Mouse (Mus musculus) liver, embryonic 14.5 days (tissue): ENCODE data around the gene Perp. TPM values are rescaled to one million over a fixed set of nuclear protein-coding genes. Genes with fewer than 3 reads are reported as not detected.

Source experiments
- ATAC-seq: fragments of 200-750 bp; cut with Nextera tagmentation; 2 replicates; pipeline ENCODE4 v1.8.0; 2017; ENCODE audit warnings: moderate number of reproducible peaks, mild to moderate bottlenecking, moderate library complexity; ENCODE audit not compliant: insufficient read depth
- DNase-seq, 3 experiments: peaks; one replicate each; pipeline ENCODE4 v3.0.0-alpha.2; 2012 to 2013; ENCODE audit warnings: low read depth in 3 of 3, low spot score in 3 of 3
- H3K27ac ChIP-seq: fragments of 300-500 bp; sonication (generic); 2 replicates; pipeline ENCODE4 v1.5.1; 2014; ENCODE audit warnings: moderate library complexity, mild to moderate bottlenecking, control low read depth, inconsistent platforms
- H3K27me3 ChIP-seq: fragments of 300-500 bp; sonication (generic); 2 replicates; pipeline ENCODE4 v1.6.1; 2014; ENCODE audit warnings: mild to moderate bottlenecking, low read length, moderate library complexity; ENCODE audit not compliant: control insufficient read depth, insufficient read depth
- H3K36me3 ChIP-seq: fragments of 300-500 bp; sonication (generic); replicated peaks from 2 replicates; pipeline ENCODE4 v1.6.1; 2014; ENCODE audit warnings: low read depth; ENCODE audit not compliant: control insufficient read depth, insufficient read depth
- H3K4me1 ChIP-seq, 2 experiments: fragments of 200-500 bp in 1 of 2; fragments of 300-500 bp in 1 of 2; sonication (generic) in 1 of 2; replicated peaks; 2 replicates each; pipeline ENCODE4 v1.6.1; 2012 to 2014; ENCODE audit warnings: antibody characterized with exemption in 1 of 2, inconsistent platforms in 1 of 2, low read length in 1 of 2; ENCODE audit not compliant: control insufficient read depth in 2 of 2, insufficient read depth in 2 of 2
- H3K4me2 ChIP-seq: fragments of 300-500 bp; sonication (generic); 2 replicates; pipeline ENCODE4 v1.6.1; 2014; ENCODE audit warnings: low read depth, mild to moderate bottlenecking, control low read depth, moderate library complexity
- H3K4me3 ChIP-seq, 2 experiments: fragments of 200-500 bp in 1 of 2; fragments of 300-500 bp in 1 of 2; sonication (generic) in 1 of 2; 2 replicates each; pipeline ENCODE4 v1.5.1; 2012 to 2014; ENCODE audit warnings: low read depth in 2 of 2, low read length in 2 of 2, mild to moderate bottlenecking in 2 of 2, control low read depth in 1 of 2, inconsistent platforms in 1 of 2, moderate library complexity in 1 of 2; ENCODE audit not compliant: insufficient read depth in 1 of 2
- H3K9ac ChIP-seq: fragments of 300-500 bp; sonication (generic); replicated peaks from 2 replicates; pipeline ENCODE4 v1.6.1; 2014; ENCODE audit warnings: mild to moderate bottlenecking, control low read depth, moderate library complexity
- H3K9me3 ChIP-seq: fragments of 300-500 bp; sonication (generic); 2 replicates; pipeline ENCODE4 v1.6.1; 2016; ENCODE audit warnings: low read length, mixed read lengths; ENCODE audit not compliant: control insufficient read depth
- CTCF ChIP-seq: IDR thresholded peaks from 2 replicates; pipeline ENCODE4 v1.5.1; 2016; ENCODE audit warnings: antibody characterized with exemption, low read depth, control low read depth
- EP300 ChIP-seq: IDR thresholded peaks from 2 replicates; pipeline ENCODE4 v1.6.1; 2016; ENCODE audit warnings: antibody characterized with exemption, low read depth
- WGBS: fragments of 180-500 bp; shearing (Covaris S2); extraction: QIAGEN DNeasy Blood & Tissue Kit; methylation state at CpG from one replicate; pipeline ENCODE4 v1.1.7; 2014; ENCODE audit not compliant: insufficient replicate concordance; 5-methylcytosine and 5-hydroxymethylcytosine counted together
- polyA plus RNA-seq, 2 experiments: library from polyadenylated mRNA; depleted of rRNA in 1 of 2; stranded (reverse) in 1 of 2; unstranded in 1 of 2; fragments of >200 nt; fragmentation: Nextera tagmentation in 1 of 2; extraction: Ambion mirVana in 1 of 2; gene quantifications; 2 replicates each; pipeline versions ENCODE4 v1.2.1 to v1.2.3; 2012 to 2014

Perp gene
- polyA plus RNA-seq, 2 experiments = 7.5 to 14.6 TPM

DNA sequence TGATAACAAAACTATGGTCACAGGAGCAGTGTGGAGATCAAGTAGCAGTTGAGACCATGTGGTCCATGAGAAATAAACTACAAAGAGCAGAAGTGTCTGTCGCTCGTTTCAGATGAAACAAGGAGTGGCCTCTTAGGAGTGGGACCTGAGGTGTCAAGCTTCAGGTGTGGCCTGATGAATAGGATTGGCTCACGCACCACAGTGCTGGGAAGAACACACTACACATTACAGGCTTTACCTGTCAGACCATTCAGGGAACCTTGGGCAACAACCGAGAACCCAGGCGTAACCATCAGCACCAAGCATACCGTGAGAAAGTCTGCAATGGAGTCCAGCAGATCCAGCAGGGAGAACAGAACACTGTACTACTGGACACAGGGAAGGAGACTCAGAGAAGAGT lies 33.3 kb downstream of the Perp start:
- no peak overlapping the region for H3K4me3 ChIP-seq
- H3K4me1 ChIP-seq = no peaks in the 10 kb centered on the region
- 75% methylated on average over 6 of the region's 6 CpGs for WGBS
- no peak overlapping the region for H3K9ac ChIP-seq
- ATAC-seq = no peak
- no peaks in the 10 kb centered on the region for H3K27me3 ChIP-seq
- no peaks in the 10 kb centered on the region for H3K9me3 ChIP-seq
- no peak overlapping the region for H3K4me2 ChIP-seq
- TF ChIP-seq EP300 (no peak), CTCF (no peak)
- H3K27ac ChIP-seq = no peak overlapping the region
- no peak for DNase-seq
- no peaks in the 10 kb centered on the region for H3K36me3 ChIP-seq

- DNase-seq = no peak
- WGBS = 56% methylated on average over 4 of the region's 4 CpGs
- no peak overlapping the region for H3K27ac ChIP-seq
- no peak overlapping the region for H3K4me2 ChIP-seq
- no peaks in the 10 kb centered on the region for H3K27me3 ChIP-seq
- no peak for ATAC-seq
- TF ChIP-seq EP300 (no peak), CTCF (no peak)
- no peak overlapping the region for H3K9ac ChIP-seq
- H3K36me3 ChIP-seq = no peaks in the 10 kb centered on the region
- no peak overlapping the region for H3K4me3 ChIP-seq
- no peaks in the 10 kb centered on the region for H3K4me1 ChIP-seq
- H3K9me3 ChIP-seq = no peaks in the 10 kb centered on the region
These were observed 34.3 kb downstream of the Perp start for GRCm38 (mm10) chr10:18879160-18879559.

DNA sequence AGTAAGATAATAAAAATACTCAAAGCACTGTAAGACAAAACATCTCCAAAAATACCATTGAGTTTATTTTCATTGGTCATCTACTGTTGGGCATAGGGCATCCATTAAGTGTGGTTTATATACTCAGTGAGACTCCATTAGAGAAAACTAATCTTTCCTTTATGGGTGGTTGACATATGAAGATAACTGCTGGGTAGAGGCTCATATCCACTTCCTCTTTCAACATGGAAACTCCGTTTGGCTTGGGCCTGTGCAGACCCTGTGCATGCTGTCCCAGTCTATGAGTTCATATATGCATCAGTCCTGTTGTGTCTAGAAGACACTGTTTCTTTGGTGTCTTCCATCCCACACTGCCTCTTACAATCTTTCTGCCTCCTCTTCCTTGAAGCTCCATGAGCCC lies 34.9 kb downstream of the Perp start:
- no peak overlapping the region for H3K9ac ChIP-seq
- no peaks in the 10 kb centered on the region for H3K4me1 ChIP-seq
- no peak overlapping the region for H3K27ac ChIP-seq
- no peak for DNase-seq
- no peak overlapping the region for H3K4me2 ChIP-seq
- ATAC-seq = no peak
- TF ChIP-seq CTCF (no peak), EP300 (no peak)
- H3K36me3 ChIP-seq = no peaks in the 10 kb centered on the region
- 17% methylated on average over 1 of the region's 1 CpGs for WGBS
- H3K9me3 ChIP-seq = no peaks in the 10 kb centered on the region
- no peaks in the 10 kb centered on the region for H3K27me3 ChIP-seq
- H3K4me3 ChIP-seq = no peak overlapping the region

GRCm38 (mm10) chr10:18882190-18882589 lies 37.4 kb downstream of the Perp start:
- 70% methylated on average over 1 of the region's 1 CpGs for WGBS
- Histone ChIP-seq H3K4me3 (no peak overlapping the region), H3K27ac (no peak overlapping the region), H3K36me3 (no peaks in the 10 kb centered on the region), H3K27me3 (no peaks in the 10 kb centered on the region), H3K4me1 (peaks cover 0 to 5% of the 10 kb centered on the region in 2 experiments; a peak in 2 of 4 replicates), H3K9me3 (no peaks in the 10 kb centered on the region), H3K9ac (no peak overlapping the region), H3K4me2 (no peak overlapping the region)
- TF ChIP-seq CTCF = no peak
- no peak for TF ChIP-seq EP300
- ATAC-seq = no peak
- no peak for DNase-seq

GRCm38 (mm10) chr10:18886918-18887625 lies 42.3 kb downstream of the Perp start:
- DNase-seq = no peak

More at GRCm38 (mm10) chr10:18886918-18887625, 42.3 kb downstream of the Perp start:
- no peak overlapping the region for H3K4me2 ChIP-seq
- no peaks in the 10 kb centered on the region for H3K27me3 ChIP-seq
- TF ChIP-seq EP300 = no peak
- no peak for TF ChIP-seq CTCF
- H3K4me1 ChIP-seq = peaks cover 0 to 18% of the 10 kb centered on the region in 2 experiments; a peak in 3 of 4 replicates
- H3K4me3 ChIP-seq = no peak overlapping the region
- H3K27ac ChIP-seq = no peak overlapping the region
- no peak for ATAC-seq
- H3K9ac ChIP-seq = no peak overlapping the region
- H3K9me3 ChIP-seq = no peaks in the 10 kb centered on the region
- 18% methylated on average over 4 of the region's 4 CpGs for WGBS
- no peaks in the 10 kb centered on the region for H3K36me3 ChIP-seq
